Mouse (Mus musculus) embryonic facial prominence, embryonic 15.5 days (tissue): ENCODE results near the gene Shh. TPM values are rescaled to one million over a fixed set of nuclear protein-coding genes. Genes with fewer than 3 reads are reported as not detected.

Source experiments
- ATAC-seq: fragments of 200-750 bp; cut with Nextera tagmentation; 2 replicates; pipeline ENCODE4 v1.8.0; 2017; ENCODE audit warnings: low read depth, moderate TSS enrichment; ENCODE audit not compliant: insufficient number of reproducible peaks, low FRiP score, low TSS enrichment
- H3K27ac ChIP-seq: fragments of 300-500 bp; sonication (generic); replicated peaks from 2 replicates; pipeline ENCODE4 v1.5.1; 2015; ENCODE audit warnings: mild to moderate bottlenecking, inconsistent platforms
- H3K27me3 ChIP-seq: fragments of 300-500 bp; sonication (generic); 2 replicates; pipeline ENCODE4 v1.6.1; 2015; ENCODE audit warnings: inconsistent platforms
- H3K36me3 ChIP-seq: fragments of 300-500 bp; sonication (generic); 2 replicates; pipeline ENCODE4 v1.6.1; 2015; ENCODE audit warnings: mild to moderate bottlenecking, inconsistent platforms
- H3K4me1 ChIP-seq: fragments of 300-500 bp; sonication (generic); 2 replicates; pipeline ENCODE4 v1.6.1; 2015; ENCODE audit warnings: inconsistent platforms
- H3K4me2 ChIP-seq: fragments of 300-500 bp; sonication (generic); replicated peaks from 2 replicates; pipeline ENCODE4 v1.6.1; 2015; ENCODE audit warnings: mild to moderate bottlenecking, inconsistent platforms
- H3K4me3 ChIP-seq: fragments of 300-500 bp; sonication (generic); replicated peaks from 2 replicates; pipeline ENCODE4 v1.5.1; 2015; ENCODE audit warnings: mild to moderate bottlenecking, inconsistent platforms
- H3K9ac ChIP-seq: fragments of 300-500 bp; sonication (generic); 2 replicates; pipeline ENCODE4 v1.6.1; 2015; ENCODE audit warnings: inconsistent platforms
- H3K9me3 ChIP-seq: fragments of 300-500 bp; sonication (generic); replicated peaks from 2 replicates; pipeline ENCODE4 v1.6.1; 2016; ENCODE audit warnings: inconsistent platforms
- WGBS: fragments of 180-500 bp; shearing (Covaris S2); methylation state at CpG from one replicate; pipeline ENCODE4 v1.1.7; 2015; 5-methylcytosine and 5-hydroxymethylcytosine counted together
- polyA plus RNA-seq: library from polyadenylated mRNA; unstranded; fragments of >200 nt; fragmentation: Nextera tagmentation; extraction: Ambion mirVana; gene quantifications from 2 replicates; pipeline ENCODE4 v1.2.1, GENCODE M21; 2015

Gene Shh
- polyA plus RNA-seq, 1 experiment from 2014 or later, result 2.9 TPM

- H3K36me3 ChIP-seq, result peaks cover 57% of the 10 kb centered on the region
Observed at GRCm38 (mm10) chr5:28418734-28419133, 48.3 kb downstream of the Shh start.

GRCm38 (mm10) chr5:28416029-28416428 is 51.0 kb downstream of the Shh start:
- H3K27ac ChIP-seq, result no peak overlapping the region
- H3K9me3 ChIP-seq, result no peaks in the 10 kb centered on the region
- no peak overlapping the region for H3K9ac ChIP-seq
- no peak for ATAC-seq
- no peak overlapping the region for H3K4me2 ChIP-seq
- H3K27me3 ChIP-seq, result no peaks in the 10 kb centered on the region
- no peaks in the 10 kb centered on the region for H3K4me1 ChIP-seq
- no peak overlapping the region for H3K4me3 ChIP-seq
- H3K36me3 ChIP-seq, result peaks cover 84% of the 10 kb centered on the region

More at GRCm38 (mm10) chr5:28418734-28419133, 48.3 kb downstream of the Shh start:
- no peak for ATAC-seq
- Histone ChIP-seq H3K4me3 (no peak overlapping the region), H3K9ac (no peak overlapping the region), H3K4me1 (no peaks in the 10 kb centered on the region), H3K4me2 (no peak overlapping the region), H3K27me3 (no peaks in the 10 kb centered on the region), H3K9me3 (no peaks in the 10 kb centered on the region), H3K27ac (no peak overlapping the region)
- WGBS, result 86% methylated on average over 10 of the region's 10 CpGs

- peaks cover 88% of the 10 kb centered on the region for H3K36me3 ChIP-seq
- no peaks in the 10 kb centered on the region for H3K4me1 ChIP-seq
- no peak overlapping the region for H3K4me2 ChIP-seq
- H3K9ac ChIP-seq, result no peak overlapping the region
- ATAC-seq, result no peak
- no peaks in the 10 kb centered on the region for H3K9me3 ChIP-seq
- H3K27ac ChIP-seq, result no peak overlapping the region
- H3K27me3 ChIP-seq, result no peaks in the 10 kb centered on the region
- H3K4me3 ChIP-seq, result no peak overlapping the region
- WGBS, result 83% methylated on average over 3 of the region's 3 CpGs
Observed at GRCm38 (mm10) chr5:28414076-28414475, 53.0 kb downstream of the Shh start.

GRCm38 (mm10) chr5:28413533-28413932 is 53.5 kb downstream of the Shh start:
- Histone ChIP-seq H3K4me1 (no peaks in the 10 kb centered on the region), H3K4me2 (no peak overlapping the region), H3K4me3 (no peak overlapping the region), H3K36me3 (peaks cover 88% of the 10 kb centered on the region), H3K9me3 (no peaks in the 10 kb centered on the region), H3K9ac (no peak overlapping the region), H3K27me3 (no peaks in the 10 kb centered on the region), H3K27ac (no peak overlapping the region)
- ATAC-seq, result no peak
- 87% methylated on average over 5 of the region's 5 CpGs for WGBS

- no peak for ATAC-seq
- Histone ChIP-seq H3K36me3 (peaks cover 87% of the 10 kb centered on the region), H3K9me3 (no peaks in the 10 kb centered on the region), H3K9ac (no peak overlapping the region), H3K27ac (no peak overlapping the region), H3K4me3 (no peak overlapping the region), H3K4me2 (no peak overlapping the region), H3K4me1 (no peaks in the 10 kb centered on the region), H3K27me3 (no peaks in the 10 kb centered on the region)
- WGBS, result 78% methylated on average over 2 of the region's 2 CpGs
Observed at GRCm38 (mm10) chr5:28412006-28412685, 54.9 kb downstream of the Shh start.

Other genes with a start within 250 kb of the Shh start
- gene Cnpy1, start 221.4 kb downstream of the Shh start, polyA plus RNA-seq, result 1.6 and 2.3 TPM in 2 replicates
- gene Rbm33, start 150.1 kb downstream of the Shh start, polyA plus RNA-seq, result 12.1 and 14.0 TPM in 2 replicates